Mouse (Mus musculus) spleen, adult 2 months (tissue): ENCODE data around the gene Ewsr1. TPM values are rescaled to one million over a fixed set of nuclear protein-coding genes. Genes with fewer than 3 reads are reported as not detected.

Experiments used
- DNase-seq, 2 experiments: peaks; one replicate each; pipeline versions ENCODE4 v3.0.0 to v3.0.0-alpha.2; 2012 to 2021; ENCODE audit warnings: low spot score in 2 of 2, low read depth in 1 of 2
- H3K27ac ChIP-seq: fragments of 200-500 bp; 2 replicates; pipeline ENCODE4 v1.5.1; 2012; ENCODE audit warnings: low read length, inconsistent platforms; ENCODE audit not compliant: insufficient read depth
- H3K27me3 ChIP-seq: fragments of 200-500 bp; 2 replicates; pipeline ENCODE4 v1.6.1; 2012; ENCODE audit warnings: mild to moderate bottlenecking, moderate library complexity, low read length, inconsistent platforms; ENCODE audit not compliant: control insufficient read depth, insufficient read depth
- H3K36me3 ChIP-seq: fragments of 200-500 bp; 2 replicates; pipeline ENCODE4 v1.6.1; 2012; ENCODE audit warnings: mild to moderate bottlenecking, low read length, inconsistent platforms; ENCODE audit not compliant: control insufficient read depth, insufficient read depth
- H3K4me1 ChIP-seq: fragments of 200-500 bp; 2 replicates; pipeline ENCODE4 v1.6.1; 2011; ENCODE audit warnings: inconsistent platforms; ENCODE audit not compliant: control insufficient read depth, insufficient read depth, insufficient read length
- H3K4me3 ChIP-seq: fragments of 200-500 bp; 2 replicates; pipeline ENCODE4 v1.5.1; 2011; ENCODE audit warnings: mild to moderate bottlenecking, inconsistent platforms; ENCODE audit not compliant: insufficient read depth, insufficient read length; ENCODE audit errors: extremely low read depth
- CTCF ChIP-seq: fragments of 200-500 bp; IDR thresholded peaks from 2 replicates; pipeline ENCODE4 v1.5.1; 2011; ENCODE audit warnings: mild to moderate bottlenecking, inconsistent platforms; ENCODE audit not compliant: insufficient read depth, insufficient read length, insufficient replicate concordance; ENCODE audit errors: extremely low read depth
- POLR2A ChIP-seq: fragments of 200-500 bp; IDR thresholded peaks from 2 replicates; pipeline ENCODE4 v1.6.1; 2011; ENCODE audit warnings: low read depth, low read length, inconsistent platforms
- WGBS: fragments of 180-500 bp; shearing (Covaris S2); methylation state at CpG from one replicate; pipeline ENCODE4 v1.1.7; 2018; 5-methylcytosine and 5-hydroxymethylcytosine counted together
- polyA plus RNA-seq: library from polyadenylated mRNA; depleted of rRNA; stranded (reverse); fragments of >200 nt; gene quantifications from 2 replicates; pipeline ENCODE4 v1.2.3, GENCODE M21; 2012

The Ewsr1 gene
- polyA plus RNA-seq, 1 experiment = 322 TPM

DNA sequence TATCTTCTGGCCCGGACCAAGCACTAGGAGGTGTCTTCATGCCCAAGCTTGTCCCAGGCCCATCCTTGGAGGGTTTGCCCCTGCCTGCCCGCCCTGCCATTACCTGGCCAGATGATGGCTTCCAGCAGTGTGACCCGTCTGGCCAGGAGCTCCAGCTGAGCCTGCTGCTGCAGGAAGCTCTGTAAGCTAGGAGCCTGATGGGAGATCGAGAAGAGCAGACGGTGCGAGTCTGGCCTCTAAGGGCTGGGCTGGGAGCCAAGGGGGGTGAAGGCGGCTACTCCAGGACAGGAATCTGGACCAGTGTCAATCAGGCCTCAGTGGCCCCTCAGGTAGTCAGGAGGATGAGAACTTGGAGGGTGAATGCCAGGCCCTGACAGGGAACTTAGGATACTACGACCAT, 10.4 kb upstream of the Ewsr1 start:
- Histone ChIP-seq H3K27ac (no peak overlapping the region), H3K36me3 (peaks cover 2% of the 10 kb centered on the region; the same call in 1 of the 2 replicates), H3K4me3 (no peak overlapping the region), H3K27me3 (no peaks in the 10 kb centered on the region), H3K4me1 (no peaks in the 10 kb centered on the region)
- no peak for DNase-seq
- WGBS = 86% methylated on average over 8 of the region's 8 CpGs
- no peak for TF ChIP-seq CTCF
- TF ChIP-seq POLR2A = no peak

GRCm38 (mm10) chr11:5103986-5104509, 5.0 kb upstream of the Ewsr1 start:
- DNase-seq = no peak
- Histone ChIP-seq H3K27me3 (no peaks in the 10 kb centered on the region), H3K4me1 (no peaks in the 10 kb centered on the region), H3K27ac (no peak overlapping the region), H3K36me3 (peaks cover 2% of the 10 kb centered on the region; the same call in 1 of the 2 replicates), H3K4me3 (no peak overlapping the region)
- WGBS = 95% methylated on average over 4 of the region's 4 CpGs
- TF ChIP-seq CTCF (no peak), POLR2A (no peak)

DNA sequence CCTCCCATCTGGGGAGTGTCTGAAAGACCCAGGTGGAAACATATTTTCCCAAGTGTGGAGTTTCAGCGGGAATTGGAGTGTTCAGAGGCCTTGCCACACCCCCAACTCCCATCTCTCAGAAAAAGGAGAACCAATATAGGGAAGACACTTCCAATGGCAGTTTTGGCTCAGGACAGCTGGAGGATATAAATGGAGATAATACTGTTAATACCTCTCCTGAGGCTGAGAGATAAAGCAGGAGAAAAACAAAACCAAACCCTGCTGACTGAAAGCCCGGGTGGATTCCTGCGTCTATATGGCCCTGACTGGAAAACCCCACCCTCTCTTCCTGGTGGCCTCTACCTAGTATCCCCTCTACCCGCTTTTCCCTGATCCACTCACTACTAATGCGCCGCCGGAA, 3.3 kb upstream of the Ewsr1 start:
- Histone ChIP-seq H3K36me3 (peaks cover 2% of the 10 kb centered on the region; the same call in 1 of the 2 replicates), H3K27ac (no peak overlapping the region), H3K4me1 (no peaks in the 10 kb centered on the region), H3K27me3 (no peaks in the 10 kb centered on the region), H3K4me3 (no peak overlapping the region)
- 90% methylated on average over 7 of the region's 7 CpGs for WGBS
- no peak for DNase-seq
- no peak for TF ChIP-seq POLR2A

- no peak for DNase-seq
- Histone ChIP-seq H3K4me1 (0 out of 2 replicates have a peak, but pooled peaks cover under 1% of the 10 kb centered on the region), H3K27ac (no peak overlapping the region), H3K4me3 (no peak overlapping the region), H3K27me3 (no peaks in the 10 kb centered on the region), H3K36me3 (peaks cover 2% of the 10 kb centered on the region; the same call in 1 of the 2 replicates)
- WGBS = 86% methylated on average over 6 of the region's 6 CpGs
- TF ChIP-seq CTCF (no peak), POLR2A (no peak)
These were observed 2.6 kb upstream of the Ewsr1 start for GRCm38 (mm10) chr11:5101641-5102040.

DNA sequence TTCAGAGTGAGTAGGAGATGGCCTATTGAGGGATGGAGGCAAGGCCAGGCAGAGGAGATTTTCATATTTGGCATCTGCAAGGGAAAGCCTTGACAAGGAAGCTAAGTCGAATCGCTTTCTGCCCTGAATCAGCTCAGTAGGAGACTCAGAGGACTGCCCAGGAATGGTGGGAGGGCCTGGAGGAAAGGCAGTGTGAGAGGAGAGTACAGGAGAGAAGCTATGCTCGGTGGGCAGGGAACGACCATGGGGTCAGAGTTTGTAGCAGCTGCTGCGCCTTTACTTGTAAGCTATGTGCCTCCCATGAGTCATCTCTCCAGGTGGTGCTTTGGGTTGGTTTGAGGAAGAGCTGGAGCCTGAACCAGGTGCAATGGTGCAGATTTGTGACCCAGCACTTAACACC, 1.7 kb upstream of the Ewsr1 start:
- Histone ChIP-seq H3K27me3 (no peaks in the 10 kb centered on the region), H3K4me3 (no peak overlapping the region), H3K4me1 (peaks cover 2% of the 10 kb centered on the region), H3K27ac (no peak overlapping the region), H3K36me3 (no peaks in the 10 kb centered on the region; the same call in 1 of the 2 replicates)
- DNase-seq = no peak
- WGBS = 83% methylated on average over 5 of the region's 5 CpGs
- no peak for TF ChIP-seq POLR2A

DNA sequence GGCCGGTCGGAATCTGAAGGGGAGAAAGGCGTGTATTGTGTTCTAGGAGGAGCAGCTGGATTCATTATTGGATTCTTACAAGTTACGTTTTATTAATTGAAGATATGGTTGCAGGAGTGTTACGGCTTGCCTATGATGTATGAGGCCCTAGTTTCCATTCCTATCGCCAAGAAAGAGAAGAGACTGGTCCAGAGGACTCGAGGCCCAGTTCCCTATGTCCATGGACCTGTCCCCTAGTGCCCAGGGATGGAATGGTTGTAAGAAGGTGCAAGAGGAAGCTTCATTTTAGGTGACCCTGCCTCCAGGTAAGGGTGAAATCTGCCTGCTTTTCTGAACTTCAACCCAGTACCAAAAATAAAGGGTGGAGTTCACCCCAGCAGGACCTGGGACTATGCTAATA, 1.2 kb upstream of the Ewsr1 start:
- no peak for DNase-seq
- no peak overlapping the region for H3K27ac ChIP-seq
- H3K4me3 ChIP-seq = peak overlapping the region; percentile 91; the same call in 1 of the 2 replicates
- 8% methylated on average over 7 of the region's 7 CpGs for WGBS
- no peaks in the 10 kb centered on the region for H3K36me3 ChIP-seq
- TF ChIP-seq CTCF (no peak), POLR2A (no peak)
- no peaks in the 10 kb centered on the region for H3K27me3 ChIP-seq
- H3K4me1 ChIP-seq = peaks cover 2% of the 10 kb centered on the region

DNA sequence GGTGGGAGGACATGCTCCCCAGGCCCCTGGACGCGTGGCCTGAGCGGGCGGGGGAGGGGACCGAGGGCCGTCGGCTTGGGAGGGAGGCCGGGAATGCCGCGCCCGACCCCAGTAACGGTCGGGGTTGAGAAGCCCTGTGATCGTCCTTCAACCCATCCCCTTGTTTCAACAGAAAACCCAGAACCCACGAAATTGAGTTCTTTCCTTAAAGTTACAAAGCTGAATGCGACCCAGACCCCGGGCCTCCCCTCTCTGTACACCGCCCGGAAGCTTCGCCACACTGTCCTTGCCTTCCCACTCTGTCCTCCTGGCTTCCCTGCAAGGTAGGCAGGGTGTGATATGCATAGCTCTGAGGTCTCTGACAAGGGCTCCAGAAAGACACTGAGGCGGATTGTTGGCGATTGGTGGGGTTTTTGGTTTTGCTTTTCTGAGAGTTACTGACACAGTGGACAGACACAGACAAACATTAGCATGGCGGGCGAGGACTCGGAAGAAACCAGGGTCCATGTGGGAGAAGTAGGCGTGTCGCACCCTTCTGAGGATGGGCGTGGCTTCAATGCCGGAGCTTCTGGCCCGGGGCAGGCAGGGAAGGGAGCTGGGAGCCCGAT, 614 bp upstream of the Ewsr1 start:
- H3K4me3 ChIP-seq = peak overlapping the region; percentile 91
- peak; percentile 39 to 74 for DNase-seq
- WGBS = 1% methylated on average over 31 of the region's 31 CpGs
- peaks cover 2% of the 10 kb centered on the region for H3K4me1 ChIP-seq
- H3K36me3 ChIP-seq = no peaks in the 10 kb centered on the region
- peak overlapping the region; percentile 100 for H3K27ac ChIP-seq
- peak; percentile 23; the same call in 1 of the 2 replicates for TF ChIP-seq POLR2A
- TF ChIP-seq CTCF = no peak
- no peaks in the 10 kb centered on the region for H3K27me3 ChIP-seq
